8 mouse cellular contexts compared by ENCODE assay signal in the genomic region with DNA sequence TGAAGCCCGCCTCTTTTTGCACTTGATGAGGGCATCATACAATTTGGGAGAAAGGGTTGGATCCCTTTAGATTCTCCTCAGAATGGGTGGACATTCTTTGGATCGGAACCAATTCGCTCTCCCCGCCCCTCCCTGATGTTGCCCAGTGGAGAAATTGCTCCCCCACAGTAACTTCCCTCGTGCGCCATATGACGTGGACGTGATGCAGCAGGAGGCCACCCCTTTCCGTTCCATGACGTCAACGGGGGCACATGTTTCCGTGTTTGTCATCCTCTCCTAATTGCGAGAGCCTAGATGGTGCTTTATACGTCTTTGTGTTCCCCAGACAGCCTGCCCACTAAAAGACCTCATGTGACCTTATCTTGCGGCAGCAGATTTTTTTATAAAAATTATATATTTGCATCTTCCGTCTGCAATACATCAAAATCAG. TPM values are rescaled to one million over a fixed set of nuclear protein-coding genes. Genes with fewer than 3 reads are reported as not detected.
DNase-seq lines count a peak whose midpoint lies in the region; ATAC-seq and TF ChIP-seq lines count a peak whose summit lies in the region.

No protein-coding gene starts in this region.

- TF ChIP-seq POLR2A in brain, embryonic 14.5 days (IDR thresholded peaks at IDR 0.05; ENCODE audit: borderline replicate concordance, extremely low read depth, insufficient read depth, insufficient read length, poor library complexity, severe bottlenecking) = no peak
- no peak for TF ChIP-seq POLR2A in liver, adult 2 months (IDR thresholded peaks at IDR 0.05; ENCODE audit: extremely low read depth, insufficient read depth, low read length)

- H3K36me3 ChIP-seq in heart, embryonic 11.5 days (ENCODE audit: control insufficient read depth, insufficient read depth, low read length) = no peaks in the 10 kb centered on the region
- H3K36me3 ChIP-seq in kidney, embryonic 15.5 days = peaks cover 15% of the 10 kb centered on the region
- H3K36me3 ChIP-seq in liver, adult 2 months (ENCODE audit: control insufficient read depth, insufficient read depth, low read length) = peaks cover 6% of the 10 kb centered on the region; the same call in 1 of the 2 replicates

- H3K9ac ChIP-seq in heart, embryonic 11.5 days (ENCODE audit: low read depth, low read length) = peak overlapping the region; percentile 92
- H3K9ac ChIP-seq in kidney, embryonic 15.5 days = peak overlapping the region; percentile 81
- peak overlapping the region; percentile 75 for H3K9ac ChIP-seq in liver, adult 2 months (ENCODE audit: low read depth, low read length)

- peaks cover 4% of the 10 kb centered on the region; the same call in 1 of the 2 replicates for H3K79me2 ChIP-seq in liver, adult 2 months (ENCODE audit: control insufficient read depth, insufficient read depth, low read length)

- TF ChIP-seq CTCF in brain, embryonic 14.5 days (IDR thresholded peaks at IDR 0.05; ENCODE audit: borderline replicate concordance, extremely low read depth, insufficient read depth, insufficient read length) = no peak
- TF ChIP-seq CTCF in liver, adult 2 months (IDR thresholded peaks at IDR 0.05; ENCODE audit: low read depth, low read length) = no peak

- H3K4me2 ChIP-seq in heart, embryonic 11.5 days = peak overlapping the region; percentile 83
- H3K4me2 ChIP-seq in kidney, embryonic 15.5 days = peak overlapping the region; percentile 78

- peak; percentile 99 for DNase-seq in CD4-positive helper T cell, adult 2 months (ENCODE audit: low read depth, low spot score)
- peak; percentile 93 for DNase-seq in brain, embryonic 14.5 days (ENCODE audit: low read depth)
- peak; percentile 69 for DNase-seq in liver, adult 2 months (ENCODE audit: extremely low read depth, low read depth, low spot score)
- DNase-seq in spleen, postnatal 36 days (ENCODE audit: low spot score in 2 of 2) = peak; percentile 90 to 93

- H3K4me1 ChIP-seq in heart, embryonic 11.5 days (ENCODE audit: control insufficient read depth, insufficient read depth, low read length) = no peaks in the 10 kb centered on the region
- H3K4me1 ChIP-seq in kidney, embryonic 15.5 days = peaks cover 16% of the 10 kb centered on the region
- H3K4me1 ChIP-seq in liver, adult 2 months (ENCODE audit: control insufficient read depth, insufficient read depth, low read length) = peaks cover 2% of the 10 kb centered on the region; the same call in 1 of the 2 replicates

- no peaks in the 10 kb centered on the region for H3K9me3 ChIP-seq in heart, embryonic 11.5 days (replicated peaks; ENCODE audit: control insufficient read depth, low read length)
- no peaks in the 10 kb centered on the region for H3K9me3 ChIP-seq in kidney, embryonic 15.5 days (replicated peaks)

- peak overlapping the region; percentile 86 for H3K4me3 ChIP-seq in heart, embryonic 11.5 days (ENCODE audit: low read depth, low read length)
- H3K4me3 ChIP-seq in kidney, embryonic 15.5 days (replicated peaks) = peak overlapping the region; percentile 86
- H3K4me3 ChIP-seq in liver, adult 2 months (ENCODE audit: insufficient read depth, low read depth, low read length) = peak overlapping the region; percentile 93

- H3K27ac ChIP-seq in heart, embryonic 11.5 days (ENCODE audit: low read depth, low read length) = peak overlapping the region; percentile 92
- H3K27ac ChIP-seq in kidney, embryonic 15.5 days = peak overlapping the region; percentile 97
- H3K27ac ChIP-seq in liver, adult 2 months (replicated peaks; ENCODE audit: insufficient read depth, low read depth, low read length) = peak overlapping the region; percentile 74

- WGBS in heart, embryonic 11.5 days (ENCODE audit: insufficient replicate concordance) = 5% methylated on average over 16 of the region's 16 CpGs
- WGBS in kidney, embryonic 15.5 days = 3% methylated on average over 16 of the region's 16 CpGs
- 5% methylated on average over 16 of the region's 16 CpGs for WGBS in liver, adult 2 months

- ATAC-seq in erythroblast, adult 5-6 weeks (replicated peaks; ENCODE audit: low FRiP score, poor library complexity, severe bottlenecking) = peak; percentile 82
- ATAC-seq in heart, embryonic 11.5 days (replicated peaks; ENCODE audit: insufficient number of reproducible peaks, low FRiP score, low TSS enrichment) = peak; percentile 82
- peak; percentile 76 for ATAC-seq in kidney, embryonic 15.5 days (replicated peaks; ENCODE audit: low FRiP score)
- peak; percentile 93 for ATAC-seq in monocyte, adult 5-6 weeks (replicated peaks; ENCODE audit: insufficient number of reproducible peaks, low FRiP score, low TSS enrichment, poor library complexity, severe bottlenecking)

- H3K27me3 ChIP-seq in heart, embryonic 11.5 days (ENCODE audit: control insufficient read depth, insufficient read depth, low read length) = no peaks in the 10 kb centered on the region
- H3K27me3 ChIP-seq in kidney, embryonic 15.5 days = no peaks in the 10 kb centered on the region
- no peaks in the 10 kb centered on the region for H3K27me3 ChIP-seq in liver, adult 2 months (ENCODE audit: control insufficient read depth, insufficient read depth, low read length)

RNA-seq across cellular contexts. Expression of a gene that starts 0.8 kb away (rescaled TPM):
- 31.5 and 33.3 TPM in 2 replicates for polyA plus RNA-seq in brain, embryonic 14.5 days (2012; rRNA removed)
- 46.6 and 83.2 TPM in 2 replicates for total RNA-seq in erythroblast, adult 5-6 weeks (2015; ENCODE audit: low replicate concordance)
- total RNA-seq in erythroblast, adult 5-6 weeks (2017; ENCODE audit: low replicate concordance) = 15.5 and 15.8 TPM in 2 replicates
- polyA plus RNA-seq in heart, embryonic 11.5 days (2014; fragmentation: Nextera tagmentation; extraction: Ambion mirVana) = 42.9 and 57.8 TPM in 2 replicates
- 76.7 and 83.2 TPM in 2 replicates for polyA plus RNA-seq in kidney, embryonic 15.5 days (2015; fragmentation: Nextera tagmentation; extraction: Ambion mirVana)
- total RNA-seq in liver, adult 2 months (2014; rRNA removed) = 18.9 and 25.0 TPM in 2 replicates
- 16.0 and 20.1 TPM in 2 replicates for polyA plus RNA-seq in liver, adult 2 months (2012; rRNA removed)
- 35.1 to 40.8 TPM (median 35.5 TPM) in 3 replicates for total RNA-seq in monocyte, adult 5-6 weeks (2017)

RNA-seq across cellular contexts. Expression of a gene that starts 0.9 kb away (rescaled TPM):
- polyA plus RNA-seq in brain, embryonic 14.5 days (2012; rRNA removed) = 0.95 and 1.5 TPM in 2 replicates
- total RNA-seq in erythroblast, adult 5-6 weeks (2015; ENCODE audit: low replicate concordance) = 9.4 TPM in 1 of 2 replicates, not detected in the other
- total RNA-seq in erythroblast, adult 5-6 weeks (2017; ENCODE audit: low replicate concordance) = 2.9 and 7.2 TPM in 2 replicates
- polyA plus RNA-seq in heart, embryonic 11.5 days (2014; fragmentation: Nextera tagmentation; extraction: Ambion mirVana) = 4.9 and 7.7 TPM in 2 replicates
- polyA plus RNA-seq in kidney, embryonic 15.5 days (2015; fragmentation: Nextera tagmentation; extraction: Ambion mirVana) = 4.5 and 5.5 TPM in 2 replicates
- 15.8 and 18.4 TPM in 2 replicates for total RNA-seq in liver, adult 2 months (2014; rRNA removed)
- 11.4 and 11.6 TPM in 2 replicates for polyA plus RNA-seq in liver, adult 2 months (2012; rRNA removed)
- 4.1 to 17.8 TPM (median 6.9 TPM) in 3 replicates for total RNA-seq in monocyte, adult 5-6 weeks (2017)

Comparison
In these comparisons a context has a peak if more than half of its experiments do, and no peak if none do; other contexts are left out.
1. Peak in every context shown above with its lines: DNase-seq, ATAC-seq, H3K4me3 ChIP-seq and H3K27ac ChIP-seq.